ENCODE assay signal across 9 mouse cellular contexts in genomic region chrX:103533306-103533705, GRCm38 (mm10).
DNase-seq lines count a peak whose midpoint lies in the region; ATAC-seq lines count a peak whose summit lies in the region.
"Had no signal": no experiment of that assay in that cellular context is flagged by ENCODE, and none has a peak within 500 bp of the region (broad histone marks: within the 10 kb centered on the region; RNA-seq: fewer than 3 reads in every experiment).

No protein-coding gene starts in this region.

- intact Hi-C loops in heart, postnatal 25 days (cut with DNase I) = no loop called here

- 38% methylated on average over 11 of the region's 11 CpGs for WGBS in heart, embryonic 15.5 days
- WGBS in hindbrain, embryonic 10.5 days = 2% methylated on average over 11 of the region's 11 CpGs
- 14% methylated on average over 11 of the region's 11 CpGs for WGBS in limb, embryonic 15.5 days
- 15% methylated on average over 11 of the region's 11 CpGs for WGBS in stomach, embryonic 14.5 days

- no peak for DNase-seq in heart, postnatal 25 days (ENCODE audit: low spot score)
- DNase-seq in embryo, embryonic 10.5 days (ENCODE audit: low spot score) = peak; percentile 78
- DNase-seq in hindbrain, embryonic 10.5 days (ENCODE audit: low spot score) = peak; percentile 68
- no peak for DNase-seq in urinary bladder, postnatal 14 days (ENCODE audit: low spot score)

- H3K9ac ChIP-seq in heart, embryonic 15.5 days = no peak overlapping the region
- no peak overlapping the region for H3K9ac ChIP-seq in limb, embryonic 15.5 days
- H3K9ac ChIP-seq in stomach, embryonic 14.5 days (replicated peaks; ENCODE audit: low read depth, low read length) = no peak overlapping the region

- peaks cover 5% of the 10 kb centered on the region for H3K4me1 ChIP-seq in heart, embryonic 15.5 days (replicated peaks)
- peaks cover 37% of the 10 kb centered on the region for H3K4me1 ChIP-seq in hindbrain, embryonic 10.5 days (replicated peaks)
- H3K4me1 ChIP-seq in limb, embryonic 15.5 days = 0 out of 2 replicates have a peak, but pooled peaks cover 6% of the 10 kb centered on the region
- H3K4me1 ChIP-seq in stomach, embryonic 14.5 days (ENCODE audit: control insufficient read depth, insufficient read depth, low read length) = peaks cover 4% of the 10 kb centered on the region; the same call in 1 of the 2 replicates

- no peak overlapping the region for H3K4me2 ChIP-seq in heart, embryonic 15.5 days
- no peak overlapping the region for H3K4me2 ChIP-seq in limb, embryonic 15.5 days
- no peak overlapping the region for H3K4me2 ChIP-seq in stomach, embryonic 14.5 days (replicated peaks; ENCODE audit: low read depth, low read length)

- peak overlapping the region; percentile 31 for H3K27ac ChIP-seq in heart, embryonic 15.5 days
- H3K27ac ChIP-seq in hindbrain, embryonic 10.5 days = peak overlapping the region; percentile 93
- peak overlapping the region; percentile 43 for H3K27ac ChIP-seq in limb, embryonic 15.5 days
- H3K27ac ChIP-seq in stomach, embryonic 14.5 days (ENCODE audit: low read length) = peak overlapping the region; percentile 39; the same call in 1 of the 2 replicates

- H3K9me3 ChIP-seq in heart, embryonic 15.5 days (replicated peaks) = no peaks in the 10 kb centered on the region
- no peaks in the 10 kb centered on the region for H3K9me3 ChIP-seq in hindbrain, embryonic 10.5 days
- no peaks in the 10 kb centered on the region for H3K9me3 ChIP-seq in limb, embryonic 15.5 days
- H3K9me3 ChIP-seq in stomach, embryonic 14.5 days (ENCODE audit: control insufficient read depth, low read depth, low read length) = no peaks in the 10 kb centered on the region
- H3K9me3 ChIP-seq: megakaryocyte, embryonic 14.5 days had no signal

- no peak overlapping the region for H3K4me3 ChIP-seq in heart, embryonic 15.5 days
- peak overlapping the region; percentile 24; the same call in 1 of the 2 replicates for H3K4me3 ChIP-seq in hindbrain, embryonic 10.5 days
- H3K4me3 ChIP-seq in limb, embryonic 15.5 days = no peak overlapping the region
- no peak overlapping the region for H3K4me3 ChIP-seq in stomach, embryonic 14.5 days (ENCODE audit: low read depth, low read length)
- H3K4me3 ChIP-seq: megakaryocyte, embryonic 14.5 days had no signal

- no peaks in the 10 kb centered on the region for H3K36me3 ChIP-seq in heart, embryonic 15.5 days
- H3K36me3 ChIP-seq in hindbrain, embryonic 10.5 days = no peaks in the 10 kb centered on the region
- no peaks in the 10 kb centered on the region for H3K36me3 ChIP-seq in limb, embryonic 15.5 days
- H3K36me3 ChIP-seq in stomach, embryonic 14.5 days (ENCODE audit: control insufficient read depth, insufficient read depth, low read length) = no peaks in the 10 kb centered on the region

- no peaks in the 10 kb centered on the region for H3K27me3 ChIP-seq in heart, embryonic 15.5 days
- H3K27me3 ChIP-seq in hindbrain, embryonic 10.5 days (ENCODE audit: insufficient read depth, poor library complexity, severe bottlenecking) = no peaks in the 10 kb centered on the region
- H3K27me3 ChIP-seq in limb, embryonic 15.5 days = no peaks in the 10 kb centered on the region
- no peaks in the 10 kb centered on the region for H3K27me3 ChIP-seq in stomach, embryonic 14.5 days (ENCODE audit: control insufficient read depth, insufficient read depth, low read length)

- no peak for ATAC-seq in heart, embryonic 15.5 days (replicated peaks; ENCODE audit: insufficient number of reproducible peaks, insufficient read depth, low FRiP score, low read depth)
- 0 out of 2 replicates have a peak, but pooled peaks have one; percentile 55 for ATAC-seq in limb, embryonic 15.5 days (ENCODE audit: insufficient number of reproducible peaks, low FRiP score, low TSS enrichment, low read depth)
- no peak for ATAC-seq in stomach, embryonic 14.5 days (ENCODE audit: insufficient number of reproducible peaks, insufficient read depth, low FRiP score, low read depth)
- no peak for ATAC-seq in megakaryocyte-erythroid progenitor cell, adult 5-6 weeks (replicated peaks; ENCODE audit: low FRiP score, low TSS enrichment, poor library complexity, severe bottlenecking)

Comparison
In these comparisons a context has a peak if more than half of its experiments do, and no peak if none do; other contexts are left out.
1. H3K27ac ChIP-seq: peak in every context shown above with its lines; median percentile 93 in hindbrain, embryonic 10.5 days; 43 in limb, embryonic 15.5 days; 39 in stomach, embryonic 14.5 days; 31 in heart, embryonic 15.5 days.
2. DNase-seq: peak in embryo, embryonic 10.5 days (single experiment) and hindbrain, embryonic 10.5 days (single experiment); none in heart, postnatal 25 days (single experiment) and urinary bladder, postnatal 14 days (single experiment).